Mouse (Mus musculus) olfactory bulb, adult 2 months (tissue): ENCODE measurements around the gene Tmem235.

Experiments used
- CTCF ChIP-seq: fragments of 200-500 bp; IDR thresholded peaks from 2 replicates; pipeline ENCODE4 v1.5.1; 2012; ENCODE audit warnings: low read depth, mild to moderate bottlenecking, low read length, moderate library complexity; ENCODE audit not compliant: insufficient read depth
- POLR2A ChIP-seq: fragments of 200-500 bp; IDR thresholded peaks from 2 replicates; pipeline ENCODE4 v1.6.1; 2012; ENCODE audit warnings: mild to moderate bottlenecking, low read depth, low read length, moderate library complexity; ENCODE audit not compliant: insufficient read depth

DNA sequence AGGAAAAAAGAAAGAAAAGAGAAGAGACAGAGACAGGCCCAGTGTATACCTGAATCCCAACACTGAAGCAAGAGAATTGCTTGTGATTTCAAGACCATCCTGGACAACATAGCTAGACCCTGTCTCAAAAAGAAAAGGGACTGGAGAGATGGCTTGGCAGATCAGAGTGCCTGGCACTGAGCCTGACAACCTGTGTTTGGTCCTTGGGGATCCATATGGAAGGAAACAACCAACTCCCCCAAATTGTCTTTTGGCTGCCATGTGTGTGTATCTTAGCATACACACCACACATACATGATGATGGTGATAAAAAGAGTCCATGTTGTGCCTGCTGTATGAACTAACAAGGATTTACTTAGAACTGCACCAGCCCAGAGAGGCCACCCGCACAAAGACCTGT is 21.5 kb upstream of the Tmem235 start:
- TF ChIP-seq POLR2A (no peak), CTCF (no peak)
